Mouse (Mus musculus) hindbrain, embryonic 11.5 days (tissue): Measurements from ENCODE around the gene Gm17651. TPM values are rescaled to one million over a fixed set of nuclear protein-coding genes. Genes with fewer than 3 reads are reported as not detected.

Source experiments
- ATAC-seq: fragments of 200-750 bp; cut with Nextera tagmentation; 2 replicates; pipeline ENCODE4 v1.8.0; 2017; ENCODE audit warnings: mild to moderate bottlenecking, moderate TSS enrichment, moderate library complexity; ENCODE audit not compliant: low FRiP score
- DNase-seq: peaks from one replicate; pipeline ENCODE4 v3.0.0-alpha.2; 2015; ENCODE audit warnings: low spot score
- H3K27ac ChIP-seq: fragments of 300-500 bp; sonication (generic); 2 replicates; pipeline ENCODE4 v1.5.1; 2014; ENCODE audit warnings: mild to moderate bottlenecking, low read depth, low read length
- H3K27me3 ChIP-seq: fragments of 300-500 bp; sonication (generic); 2 replicates; pipeline ENCODE4 v1.6.1; 2014; ENCODE audit warnings: mild to moderate bottlenecking, low read length, moderate library complexity, mixed read lengths; ENCODE audit not compliant: control insufficient read depth, insufficient read depth
- H3K36me3 ChIP-seq: fragments of 300-500 bp; sonication (generic); 2 replicates; pipeline ENCODE4 v1.6.1; 2014; ENCODE audit warnings: mild to moderate bottlenecking, low read length, moderate library complexity, mixed read lengths; ENCODE audit not compliant: control insufficient read depth, insufficient read depth
- H3K4me1 ChIP-seq: fragments of 300-500 bp; sonication (generic); replicated peaks from 2 replicates; pipeline ENCODE4 v1.6.1; 2014; ENCODE audit warnings: low read length, mixed read lengths; ENCODE audit not compliant: control insufficient read depth, insufficient read depth
- H3K4me2 ChIP-seq: fragments of 300-500 bp; sonication (generic); replicated peaks from 2 replicates; pipeline ENCODE4 v1.6.1; 2014; ENCODE audit warnings: mild to moderate bottlenecking, low read depth, low read length
- H3K4me3 ChIP-seq: fragments of 300-500 bp; sonication (generic); 2 replicates; pipeline ENCODE4 v1.5.1; 2014; ENCODE audit warnings: low read depth, low read length
- H3K9ac ChIP-seq: fragments of 300-500 bp; sonication (generic); 2 replicates; pipeline ENCODE4 v1.6.1; 2014; ENCODE audit warnings: low read depth, low read length
- H3K9me3 ChIP-seq: fragments of 300-500 bp; sonication (generic); 2 replicates; pipeline ENCODE4 v1.6.1; 2016; ENCODE audit warnings: low read length; ENCODE audit not compliant: control insufficient read depth
- WGBS: fragments of 180-500 bp; shearing (Covaris S2); extraction: QIAGEN DNeasy Blood & Tissue Kit; methylation state at CpG from one replicate; pipeline ENCODE4 v1.1.7; 2014; 5-methylcytosine and 5-hydroxymethylcytosine counted together
- polyA plus RNA-seq: library from polyadenylated mRNA; unstranded; fragments of >200 nt; fragmentation: Nextera tagmentation; extraction: Ambion mirVana; gene quantifications from 2 replicates; pipeline ENCODE4 v1.2.1, GENCODE M21; 2014

Gene Gm17651
- polyA plus RNA-seq, 1 experiment from 2014 or later = not detected

DNA sequence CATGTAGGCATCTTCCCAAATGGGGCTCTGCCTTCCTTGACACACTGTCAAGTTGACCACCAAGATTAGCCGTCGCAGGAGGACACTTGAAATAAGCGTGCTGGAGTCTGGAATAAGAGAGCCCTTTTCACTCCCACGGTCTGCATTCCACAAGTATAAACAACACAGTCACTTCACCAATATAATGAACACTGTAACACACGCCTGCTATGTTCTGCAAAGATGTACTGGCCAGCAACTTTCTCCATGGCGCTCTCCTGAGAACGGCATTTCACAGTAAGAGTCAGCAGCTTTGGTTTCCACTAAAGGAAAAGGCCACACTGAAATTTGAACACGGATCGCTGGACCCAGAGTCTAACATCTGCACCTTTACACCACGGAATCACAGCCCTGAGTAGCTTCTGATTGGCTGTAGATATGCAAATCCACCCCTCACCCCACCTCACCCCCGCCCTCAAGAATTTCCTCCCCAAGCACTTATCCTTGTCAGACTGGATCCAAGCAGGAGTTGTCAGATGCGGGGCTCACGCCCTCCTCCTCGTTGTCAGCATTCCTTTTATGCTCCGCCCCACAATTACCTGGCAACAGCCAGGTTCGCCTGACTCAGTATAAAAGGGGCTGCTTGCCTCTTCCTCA lies 9.2 kb upstream of the Gm17651 start:
- H3K27me3 ChIP-seq = peaks cover 7% of the 10 kb centered on the region; the same call in 1 of the 2 replicates
- no peak overlapping the region for H3K9ac ChIP-seq
- no peak overlapping the region for H3K27ac ChIP-seq
- DNase-seq (peak; percentile 31), ATAC-seq (no peak)
- H3K36me3 ChIP-seq = no peaks in the 10 kb centered on the region
- no peak overlapping the region for H3K4me3 ChIP-seq
- H3K4me1 ChIP-seq = no peaks in the 10 kb centered on the region
- no peak overlapping the region for H3K4me2 ChIP-seq
- no peaks in the 10 kb centered on the region for H3K9me3 ChIP-seq
- 5% methylated on average over 16 of the region's 16 CpGs for WGBS

DNA sequence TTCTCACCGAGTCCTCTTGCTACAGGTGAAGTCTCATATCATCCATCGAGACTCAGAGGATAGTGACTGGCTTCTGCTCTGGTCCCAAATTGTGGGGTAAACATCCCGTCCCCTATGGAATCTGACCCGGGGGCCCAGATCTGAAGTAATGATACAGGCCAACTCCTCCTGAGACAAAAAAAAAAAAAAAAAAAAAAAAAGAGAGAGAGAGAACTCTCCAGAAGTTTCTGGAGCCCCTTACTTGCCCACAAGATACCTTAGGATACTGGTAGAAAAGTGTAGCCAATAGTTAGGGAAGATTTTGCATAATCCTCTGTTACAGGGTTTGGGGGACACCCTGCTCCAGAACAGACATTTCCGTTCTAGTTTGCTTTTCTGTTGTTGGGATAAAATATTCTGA lies 8.1 kb upstream of the Gm17651 start:
- no peak overlapping the region for H3K9ac ChIP-seq
- WGBS = 24% methylated on average over 5 of the region's 5 CpGs
- H3K27me3 ChIP-seq = peaks cover 7% of the 10 kb centered on the region; the same call in 1 of the 2 replicates
- H3K4me2 ChIP-seq = no peak overlapping the region
- DNase-seq = no peak
- no peaks in the 10 kb centered on the region for H3K36me3 ChIP-seq
- no peak overlapping the region for H3K27ac ChIP-seq
- H3K4me3 ChIP-seq = no peak overlapping the region
- ATAC-seq = no peak
- H3K9me3 ChIP-seq = no peaks in the 10 kb centered on the region
- no peaks in the 10 kb centered on the region for H3K4me1 ChIP-seq

DNA sequence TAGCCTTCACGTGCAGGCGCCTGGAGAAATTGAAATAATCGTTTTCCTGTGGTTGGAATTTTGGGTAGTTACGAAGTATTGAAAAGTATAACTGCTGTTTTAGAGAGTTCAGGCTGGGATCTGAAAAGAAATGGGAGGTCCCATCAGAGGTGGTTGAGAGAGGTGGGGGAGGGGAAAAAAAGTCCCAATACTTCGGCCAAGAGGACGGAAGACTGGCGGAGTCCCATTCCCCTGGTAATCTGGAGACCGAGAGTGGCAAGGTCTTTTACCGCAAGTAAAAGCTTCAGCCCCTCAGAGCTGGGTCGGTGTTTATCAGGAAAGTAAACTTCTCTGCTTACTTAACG lies 7.6 kb upstream of the Gm17651 start:
- Histone ChIP-seq H3K27ac (no peak overlapping the region), H3K36me3 (no peaks in the 10 kb centered on the region), H3K4me1 (no peaks in the 10 kb centered on the region), H3K9ac (no peak overlapping the region), H3K27me3 (peaks cover 7% of the 10 kb centered on the region; the same call in 1 of the 2 replicates), H3K4me2 (peak overlapping the region; percentile 65), H3K9me3 (no peaks in the 10 kb centered on the region), H3K4me3 (peak overlapping the region; percentile 35)
- under 1% methylated on average over 11 of the region's 11 CpGs for WGBS
- ATAC-seq = no peak
- no peak for DNase-seq

DNA sequence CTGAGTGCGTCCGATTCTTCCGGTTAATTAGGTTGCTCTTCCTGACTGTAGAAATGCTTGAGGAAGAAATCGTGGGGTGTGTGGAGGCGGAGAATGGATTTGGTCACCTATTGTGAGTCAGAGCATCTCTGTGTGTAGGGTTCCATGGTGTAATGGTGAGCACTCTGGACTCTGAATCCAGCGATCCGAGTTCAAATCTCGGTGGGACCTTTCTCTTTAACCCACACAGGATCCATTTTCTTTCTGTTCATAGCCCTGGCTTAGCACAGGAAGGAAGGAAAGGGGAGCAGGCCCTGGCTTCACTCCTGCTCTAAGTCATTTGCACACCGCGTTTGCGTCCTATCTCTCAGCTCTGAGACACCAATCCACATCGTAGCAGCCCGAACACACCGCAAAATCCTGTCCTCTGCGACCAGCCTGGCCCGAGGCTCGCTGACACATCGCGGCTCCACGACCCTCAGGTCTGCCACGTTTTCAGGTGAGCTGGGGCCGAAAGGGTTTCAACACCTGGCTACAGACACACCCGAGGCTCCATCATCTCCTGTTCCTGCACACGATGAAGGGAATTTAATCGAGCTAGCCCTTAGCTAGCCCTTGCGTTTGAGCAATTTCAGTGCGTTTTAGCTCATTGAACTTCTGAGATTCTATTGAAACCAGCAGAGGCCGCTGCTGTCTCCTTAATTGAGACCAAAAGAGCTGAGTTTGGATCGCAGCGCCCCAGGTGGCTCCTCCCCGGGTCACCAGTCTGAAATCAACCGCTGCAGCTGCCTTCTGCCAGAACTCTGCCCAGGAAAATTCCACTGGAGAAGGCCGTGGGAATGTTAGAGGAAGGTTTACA lies 7.0 kb upstream of the Gm17651 start:
- Histone ChIP-seq H3K4me1 (no peaks in the 10 kb centered on the region), H3K9ac (peak overlapping the region; percentile 47; the same call in 1 of the 2 replicates), H3K4me2 (peak overlapping the region; percentile 65), H3K36me3 (no peaks in the 10 kb centered on the region), H3K4me3 (peak overlapping the region; percentile 35), H3K27ac (no peak overlapping the region), H3K27me3 (peaks cover 7% of the 10 kb centered on the region; the same call in 1 of the 2 replicates), H3K9me3 (no peaks in the 10 kb centered on the region)
- peak; percentile 83 for DNase-seq
- peak; percentile 64 for ATAC-seq
- WGBS = under 1% methylated on average over 33 of the region's 33 CpGs

GRCm38 (mm10) chr3:97680631-97681320 lies 6.3 kb upstream of the Gm17651 start:
- WGBS = 2% methylated on average over 28 of the region's 28 CpGs
- Histone ChIP-seq H3K27me3 (peaks cover 7% of the 10 kb centered on the region; the same call in 1 of the 2 replicates), H3K4me2 (peak overlapping the region; percentile 65), H3K36me3 (no peaks in the 10 kb centered on the region), H3K4me1 (no peaks in the 10 kb centered on the region), H3K4me3 (peak overlapping the region; percentile 35), H3K9ac (peak overlapping the region; percentile 47; the same call in 1 of the 2 replicates), H3K27ac (no peak overlapping the region), H3K9me3 (no peaks in the 10 kb centered on the region)
- DNase-seq (peak; percentile 83), ATAC-seq (peak; percentile 80)

DNA sequence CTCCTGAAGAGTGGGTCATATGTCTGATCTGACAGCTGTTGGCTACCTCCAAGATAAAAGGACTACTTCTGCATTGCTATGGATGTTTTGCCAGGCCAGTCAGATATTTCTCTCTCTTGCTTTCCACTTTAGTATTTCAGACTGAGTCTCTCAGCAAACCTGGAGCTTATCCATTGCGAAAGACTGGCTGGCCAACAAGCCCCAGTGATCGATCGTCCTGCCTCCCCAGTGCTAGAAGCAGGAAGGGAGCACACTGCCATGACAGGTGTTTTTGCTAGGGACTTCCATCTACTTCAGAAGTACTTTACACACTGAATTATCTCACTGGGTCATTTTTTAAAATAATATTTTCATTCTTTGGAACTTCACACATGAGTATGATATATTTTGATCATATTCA lies 3.9 kb upstream of the Gm17651 start:
- 93% methylated on average over 3 of the region's 3 CpGs for WGBS
- H3K27me3 ChIP-seq = peaks cover 7% of the 10 kb centered on the region; the same call in 1 of the 2 replicates
- H3K4me1 ChIP-seq = no peaks in the 10 kb centered on the region
- no peak overlapping the region for H3K27ac ChIP-seq
- H3K36me3 ChIP-seq = no peaks in the 10 kb centered on the region
- no peaks in the 10 kb centered on the region for H3K9me3 ChIP-seq
- H3K4me3 ChIP-seq = no peak overlapping the region
- DNase-seq (no peak), ATAC-seq (no peak)
- no peak overlapping the region for H3K4me2 ChIP-seq
- H3K9ac ChIP-seq = no peak overlapping the region

DNA sequence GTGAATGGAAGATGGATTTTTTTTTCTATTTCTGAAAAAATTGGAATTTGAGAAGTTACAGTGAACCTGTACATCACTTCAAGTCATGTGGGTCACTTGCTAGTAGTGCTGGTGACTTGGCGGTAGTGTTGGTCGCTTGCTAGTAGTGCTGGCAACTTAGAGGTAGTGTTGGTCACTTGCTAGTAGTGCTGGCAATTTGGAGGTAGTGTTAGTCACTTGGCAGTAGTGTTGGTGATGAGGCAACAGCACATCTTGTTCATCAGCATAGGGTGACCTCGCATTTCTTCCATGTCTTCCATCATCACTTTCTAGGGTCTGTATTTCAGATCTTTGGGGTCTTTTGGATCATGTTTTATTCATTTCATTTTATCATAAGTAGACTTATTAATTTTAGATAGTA lies 1.6 kb upstream of the Gm17651 start:
- no peak for ATAC-seq
- no peak overlapping the region for H3K9ac ChIP-seq

GRCm38 (mm10) chr3:97667093-97667675 lies 7.3 kb downstream of the Gm17651 start:
- no peak for ATAC-seq
- H3K27ac ChIP-seq = no peak overlapping the region

More for the DNA sequence above, 1.6 kb upstream of the Gm17651 start:
- Histone ChIP-seq H3K4me1 (no peaks in the 10 kb centered on the region), H3K4me2 (no peak overlapping the region), H3K9me3 (no peaks in the 10 kb centered on the region), H3K36me3 (no peaks in the 10 kb centered on the region), H3K27me3 (no peaks in the 10 kb centered on the region), H3K27ac (no peak overlapping the region), H3K4me3 (no peak overlapping the region)
- whole genome bisulfite sequencing = 95% methylated on average over 3 of the region's 3 CpGs
- DNase-seq = no peak

More at GRCm38 (mm10) chr3:97667093-97667675, 7.3 kb downstream of the Gm17651 start:
- Histone ChIP-seq H3K4me2 (no peak overlapping the region), H3K9ac (no peak overlapping the region), H3K4me1 (no peaks in the 10 kb centered on the region), H3K27me3 (no peaks in the 10 kb centered on the region), H3K36me3 (0 out of 2 replicates have a peak, but pooled peaks cover 2% of the 10 kb centered on the region), H3K4me3 (no peak overlapping the region), H3K9me3 (no peaks in the 10 kb centered on the region)
- no peak for DNase-seq
- 84% methylated on average over 14 of the region's 14 CpGs for WGBS
